Mouse (Mus musculus): ENCODE measurements at regions not wholly inside any gene's neighbourhood (a gene's known extent, or its start where the extent isn't known, plus 50 kb on each side); places are given as distances from the start of the nearest gene placed in this dataset.

GRCm38 (mm10) chr8:89471116-89471515 is 427.2 kb upstream of the Sall1 start:
- no peak for TF ChIP-seq CTCF (IDR thresholded peaks at IDR 0.05; ENCODE audit: low read depth)
- no peak for TF ChIP-seq EP300 (IDR thresholded peaks at IDR 0.05; ENCODE audit: low read depth)
